Mouse (Mus musculus): ENCODE data around the gene Jade3.

- TF ChIP-seq CTCF (IDR thresholded peaks at IDR 0.05; ENCODE audit: borderline replicate concordance, control insufficient read depth, extremely low read depth, insufficient read depth, low read length, poor library complexity) (no peak), POLR2A (IDR thresholded peaks at IDR 0.05; ENCODE audit: control insufficient read depth, extremely low read depth, insufficient read depth, low read length, poor library complexity) (no peak)
These were observed 124.0 kb downstream of the Jade3 start, which contains the start of gene Rgn for GRCm38 (mm10) chrX:20549532-20549931.

All from thymus, adult 2 months (tissue).